Mouse (Mus musculus) lung, embryonic 15.5 days (tissue): ENCODE measurements around the gene P2rx7. TPM values are rescaled to one million over a fixed set of nuclear protein-coding genes. Genes with fewer than 3 reads are reported as not detected.

ENCODE experiments used
- ATAC-seq: fragments of 200-750 bp; cut with Nextera tagmentation; 2 replicates; pipeline ENCODE4 v1.8.0; 2017; ENCODE audit warnings: moderate number of reproducible peaks, borderline replicate concordance; ENCODE audit not compliant: low FRiP score, low TSS enrichment; ENCODE audit errors: extremely low read depth
- H3K27ac ChIP-seq: fragments of 300-500 bp; sonication (generic); 2 replicates; pipeline ENCODE4 v1.5.1; 2015; ENCODE audit warnings: moderate library complexity, mild to moderate bottlenecking, inconsistent platforms
- H3K27me3 ChIP-seq: fragments of 300-500 bp; sonication (generic); 2 replicates; pipeline ENCODE4 v1.6.1; 2015; ENCODE audit warnings: inconsistent platforms
- H3K36me3 ChIP-seq: fragments of 300-500 bp; sonication (generic); 2 replicates; pipeline ENCODE4 v1.6.1; 2015; ENCODE audit warnings: inconsistent platforms
- H3K4me1 ChIP-seq: fragments of 300-500 bp; sonication (generic); 2 replicates; pipeline ENCODE4 v1.6.1; 2015; ENCODE audit warnings: inconsistent platforms
- H3K4me2 ChIP-seq: fragments of 300-500 bp; sonication (generic); 2 replicates; pipeline ENCODE4 v1.6.1; 2015; ENCODE audit warnings: inconsistent platforms, mild to moderate bottlenecking, moderate library complexity
- H3K4me3 ChIP-seq: fragments of 300-500 bp; sonication (generic); 2 replicates; pipeline ENCODE4 v1.5.1; 2015; ENCODE audit warnings: mild to moderate bottlenecking, inconsistent platforms
- H3K9ac ChIP-seq: fragments of 300-500 bp; sonication (generic); 2 replicates; pipeline ENCODE4 v1.6.1; 2015; ENCODE audit warnings: inconsistent platforms
- H3K9me3 ChIP-seq: fragments of 300-500 bp; sonication (generic); 2 replicates; pipeline ENCODE4 v1.6.1; 2016; ENCODE audit warnings: inconsistent platforms
- WGBS: fragments of 180-500 bp; shearing (Covaris S2); methylation state at CpG from one replicate; pipeline ENCODE4 v1.1.7; 2015; 5-methylcytosine and 5-hydroxymethylcytosine counted together
- polyA plus RNA-seq: library from polyadenylated mRNA; unstranded; fragments of >200 nt; fragmentation: Nextera tagmentation; extraction: Ambion mirVana; gene quantifications from 2 replicates; pipeline ENCODE4 v1.2.1, GENCODE M21; 2015

The P2rx7 gene
- polyA plus RNA-seq, 1 experiment from 2014 or later, result 3.1 TPM

- no peaks in the 10 kb centered on the region for H3K36me3 ChIP-seq
- no peaks in the 10 kb centered on the region for H3K27me3 ChIP-seq
- H3K4me3 ChIP-seq, result no peak overlapping the region
- H3K4me2 ChIP-seq, result no peak overlapping the region
- no peaks in the 10 kb centered on the region for H3K9me3 ChIP-seq
- ATAC-seq, result no peak
- H3K4me1 ChIP-seq, result peaks cover 21% of the 10 kb centered on the region
- WGBS, result 56% methylated on average over 10 of the region's 10 CpGs
- H3K27ac ChIP-seq, result no peak overlapping the region
- no peak overlapping the region for H3K9ac ChIP-seq
Measured at GRCm38 (mm10) chr5:122698041-122698700, 54.5 kb downstream of the P2rx7 start.

- Histone ChIP-seq H3K4me2 (no peak overlapping the region), H3K27me3 (no peaks in the 10 kb centered on the region), H3K4me1 (peaks cover 21% of the 10 kb centered on the region), H3K9me3 (no peaks in the 10 kb centered on the region), H3K36me3 (no peaks in the 10 kb centered on the region), H3K4me3 (no peak overlapping the region), H3K27ac (peak overlapping the region; percentile 15; the same call in 1 of the 2 replicates), H3K9ac (no peak overlapping the region)
- WGBS, result 38% methylated on average over 9 of the region's 9 CpGs
- ATAC-seq, result no peak
Measured at GRCm38 (mm10) chr5:122698701-122699060, 55.0 kb downstream of the P2rx7 start.

- H3K27ac ChIP-seq, result no peak overlapping the region
- no peaks in the 10 kb centered on the region for H3K9me3 ChIP-seq
- peaks cover 21% of the 10 kb centered on the region for H3K4me1 ChIP-seq
- no peak overlapping the region for H3K4me3 ChIP-seq
- no peak for ATAC-seq
- no peaks in the 10 kb centered on the region for H3K36me3 ChIP-seq
- 54% methylated on average over 12 of the region's 12 CpGs for WGBS
- no peak overlapping the region for H3K9ac ChIP-seq
- no peak overlapping the region for H3K4me2 ChIP-seq
- H3K27me3 ChIP-seq, result no peaks in the 10 kb centered on the region
Measured at GRCm38 (mm10) chr5:122700109-122700836, 56.6 kb downstream of the P2rx7 start.

- no peaks in the 10 kb centered on the region for H3K27me3 ChIP-seq
- no peak overlapping the region for H3K4me3 ChIP-seq
- H3K9ac ChIP-seq, result no peak overlapping the region
- no peak overlapping the region for H3K27ac ChIP-seq
- WGBS, result 7% methylated on average over 5 of the region's 5 CpGs
- peaks cover 18% of the 10 kb centered on the region for H3K4me1 ChIP-seq
- ATAC-seq, result no peak
- no peaks in the 10 kb centered on the region for H3K9me3 ChIP-seq
- H3K4me2 ChIP-seq, result no peak overlapping the region
- H3K36me3 ChIP-seq, result no peaks in the 10 kb centered on the region
Measured at GRCm38 (mm10) chr5:122700837-122701212, 57.1 kb downstream of the P2rx7 start.

- 63% methylated on average over 6 of the region's 6 CpGs for WGBS
Measured at GRCm38 (mm10) chr5:122702156-122702555, 58.4 kb downstream of the P2rx7 start.

GRCm38 (mm10) chr5:122703574-122703973, 59.9 kb downstream of the P2rx7 start:
- Histone ChIP-seq H3K4me1 (peaks cover 25% of the 10 kb centered on the region), H3K4me2 (no peak overlapping the region), H3K4me3 (no peak overlapping the region), H3K36me3 (no peaks in the 10 kb centered on the region), H3K27ac (no peak overlapping the region), H3K9me3 (no peaks in the 10 kb centered on the region), H3K9ac (no peak overlapping the region), H3K27me3 (no peaks in the 10 kb centered on the region)
- WGBS, result 76% methylated on average over 2 of the region's 2 CpGs
- ATAC-seq, result no peak

More at GRCm38 (mm10) chr5:122702156-122702555, 58.4 kb downstream of the P2rx7 start:
- Histone ChIP-seq H3K27me3 (no peaks in the 10 kb centered on the region), H3K4me3 (no peak overlapping the region), H3K27ac (no peak overlapping the region), H3K4me2 (no peak overlapping the region), H3K9ac (no peak overlapping the region), H3K36me3 (no peaks in the 10 kb centered on the region), H3K9me3 (no peaks in the 10 kb centered on the region), H3K4me1 (peaks cover 20% of the 10 kb centered on the region)
- ATAC-seq, result no peak

GRCm38 (mm10) chr5:122704571-122704970, 60.9 kb downstream of the P2rx7 start:
- Histone ChIP-seq H3K36me3 (no peaks in the 10 kb centered on the region), H3K4me2 (no peak overlapping the region), H3K27me3 (no peaks in the 10 kb centered on the region), H3K4me3 (no peak overlapping the region), H3K9ac (no peak overlapping the region), H3K27ac (no peak overlapping the region), H3K4me1 (peaks cover 22% of the 10 kb centered on the region), H3K9me3 (no peaks in the 10 kb centered on the region)
- ATAC-seq, result no peak
- WGBS, result 80% methylated on average over 4 of the region's 4 CpGs

GRCm38 (mm10) chr5:122705174-122705573, 61.5 kb downstream of the P2rx7 start:
- Histone ChIP-seq H3K9ac (no peak overlapping the region), H3K4me3 (no peak overlapping the region), H3K4me2 (no peak overlapping the region), H3K9me3 (no peaks in the 10 kb centered on the region), H3K27ac (no peak overlapping the region), H3K36me3 (no peaks in the 10 kb centered on the region), H3K27me3 (no peaks in the 10 kb centered on the region), H3K4me1 (peaks cover 21% of the 10 kb centered on the region)
- no peak for ATAC-seq
- WGBS, result 75% methylated on average over 3 of the region's 3 CpGs

- Histone ChIP-seq H3K4me3 (peak overlapping the region; percentile 58), H3K9ac (peak overlapping the region; percentile 56), H3K36me3 (no peaks in the 10 kb centered on the region), H3K27ac (peak overlapping the region; percentile 57; the same call in 1 of the 2 replicates), H3K9me3 (no peaks in the 10 kb centered on the region), H3K27me3 (no peaks in the 10 kb centered on the region), H3K4me2 (peak overlapping the region; percentile 92), H3K4me1 (peaks cover 11% of the 10 kb centered on the region)
- no peak; the same call in 1 of the 2 replicates for ATAC-seq
- WGBS, result 39% methylated on average over 5 of the region's 5 CpGs
Measured at GRCm38 (mm10) chr5:122706917-122707275, 63.2 kb downstream of the P2rx7 start.

GRCm38 (mm10) chr5:122707276-122708181, 63.8 kb downstream of the P2rx7 start, which contains the start of gene P2rx4:
Gene P2rx4 (plus strand): TSS chr5:122707544.
- Histone ChIP-seq H3K9me3 (no peaks in the 10 kb centered on the region), H3K36me3 (no peaks in the 10 kb centered on the region), H3K27me3 (no peaks in the 10 kb centered on the region), H3K4me3 (peak within 1 kb of the TSS; percentile 58), H3K4me2 (peak within 1 kb of the TSS; percentile 92), H3K9ac (peak within 1 kb of the TSS; percentile 56), H3K27ac (peak within 1 kb of the TSS; percentile 57), H3K4me1 (peaks cover 11% of the 10 kb centered on the region)
- under 1% methylated on average over 65 of the region's 66 CpGs for WGBS
- ATAC-seq, result peak; percentile 89

GRCm38 (mm10) chr5:122708819-122709218, 65.1 kb downstream of the P2rx7 start:
- no peak overlapping the region for H3K4me3 ChIP-seq
- no peak overlapping the region for H3K4me2 ChIP-seq
- H3K4me1 ChIP-seq, result peaks cover 11% of the 10 kb centered on the region
- 73% methylated on average over 6 of the region's 6 CpGs for WGBS
- ATAC-seq, result no peak
- no peaks in the 10 kb centered on the region for H3K9me3 ChIP-seq
- no peak overlapping the region for H3K9ac ChIP-seq
- no peaks in the 10 kb centered on the region for H3K36me3 ChIP-seq
- H3K27me3 ChIP-seq, result no peaks in the 10 kb centered on the region
- H3K27ac ChIP-seq, result no peak overlapping the region
